Mouse (Mus musculus) lung, postnatal 0 days (tissue): ENCODE results near the gene Cnot1.

Source experiments
- CTCF ChIP-seq: IDR thresholded peaks from 2 replicates; pipeline ENCODE4 v1.5.1; 2016; ENCODE audit warnings: antibody characterized with exemption, mild to moderate bottlenecking
- EP300 ChIP-seq: IDR thresholded peaks from 2 replicates; pipeline ENCODE4 v1.6.1; 2016; ENCODE audit warnings: antibody characterized with exemption, mild to moderate bottlenecking, control low read depth

- TF ChIP-seq CTCF (no peak), EP300 (no peak)
Measured at GRCm38 (mm10) chr8:95845026-95845425, 37.8 kb upstream of the Cnot1 start.
